Mouse (Mus musculus) stomach, embryonic 14.5 days (tissue): Measurements from ENCODE around the gene Usp47. TPM values are rescaled to one million over a fixed set of nuclear protein-coding genes. Genes with fewer than 3 reads are reported as not detected.

Experiments used
- ATAC-seq: fragments of 200-750 bp; cut with Nextera tagmentation; 2 replicates; pipeline ENCODE4 v1.8.0; 2017; ENCODE audit warnings: low read depth, moderate TSS enrichment; ENCODE audit not compliant: insufficient number of reproducible peaks, insufficient read depth, low FRiP score
- H3K27ac ChIP-seq: fragments of 300-500 bp; sonication (generic); 2 replicates; pipeline ENCODE4 v1.5.1; 2014; ENCODE audit warnings: mild to moderate bottlenecking, low read length, moderate library complexity, mixed read lengths
- H3K27me3 ChIP-seq: fragments of 300-500 bp; sonication (generic); 2 replicates; pipeline ENCODE4 v1.6.1; 2014; ENCODE audit warnings: low read length, control low read depth, mixed read lengths; ENCODE audit not compliant: control insufficient read depth, insufficient read depth
- H3K36me3 ChIP-seq: fragments of 300-500 bp; sonication (generic); 2 replicates; pipeline ENCODE4 v1.6.1; 2014; ENCODE audit warnings: mild to moderate bottlenecking, control low read depth, low read length, moderate library complexity, mixed read lengths; ENCODE audit not compliant: control insufficient read depth, insufficient read depth
- H3K4me1 ChIP-seq: fragments of 300-500 bp; sonication (generic); 2 replicates; pipeline ENCODE4 v1.6.1; 2014; ENCODE audit warnings: low read length, control low read depth, mixed read lengths; ENCODE audit not compliant: control insufficient read depth, insufficient read depth
- H3K4me2 ChIP-seq: fragments of 300-500 bp; sonication (generic); replicated peaks from 2 replicates; pipeline ENCODE4 v1.6.1; 2014; ENCODE audit warnings: low read depth, low read length, control low read depth
- H3K4me3 ChIP-seq: fragments of 300-500 bp; sonication (generic); 2 replicates; pipeline ENCODE4 v1.5.1; 2014; ENCODE audit warnings: low read depth, low read length, control low read depth
- H3K9ac ChIP-seq: fragments of 300-500 bp; sonication (generic); replicated peaks from 2 replicates; pipeline ENCODE4 v1.6.1; 2014; ENCODE audit warnings: low read depth, mild to moderate bottlenecking, control low read depth, low read length, moderate library complexity, mixed read lengths
- H3K9me3 ChIP-seq: fragments of 300-500 bp; sonication (generic); 2 replicates; pipeline ENCODE4 v1.6.1; 2016; ENCODE audit warnings: low read depth, low read length, control low read depth; ENCODE audit not compliant: control insufficient read depth
- WGBS: fragments of 180-500 bp; shearing (Covaris S2); extraction: QIAGEN DNeasy Blood & Tissue Kit; methylation state at CpG from one replicate; pipeline ENCODE4 v1.1.7; 2014; 5-methylcytosine and 5-hydroxymethylcytosine counted together
- polyA plus RNA-seq: library from polyadenylated mRNA; unstranded; fragments of >200 nt; fragmentation: Nextera tagmentation; extraction: Ambion mirVana; gene quantifications from 2 replicates; pipeline ENCODE4 v1.2.1, GENCODE M21; 2014

Usp47 gene
- polyA plus RNA-seq, 1 experiment from 2014 or later = 86.9 TPM

DNA sequence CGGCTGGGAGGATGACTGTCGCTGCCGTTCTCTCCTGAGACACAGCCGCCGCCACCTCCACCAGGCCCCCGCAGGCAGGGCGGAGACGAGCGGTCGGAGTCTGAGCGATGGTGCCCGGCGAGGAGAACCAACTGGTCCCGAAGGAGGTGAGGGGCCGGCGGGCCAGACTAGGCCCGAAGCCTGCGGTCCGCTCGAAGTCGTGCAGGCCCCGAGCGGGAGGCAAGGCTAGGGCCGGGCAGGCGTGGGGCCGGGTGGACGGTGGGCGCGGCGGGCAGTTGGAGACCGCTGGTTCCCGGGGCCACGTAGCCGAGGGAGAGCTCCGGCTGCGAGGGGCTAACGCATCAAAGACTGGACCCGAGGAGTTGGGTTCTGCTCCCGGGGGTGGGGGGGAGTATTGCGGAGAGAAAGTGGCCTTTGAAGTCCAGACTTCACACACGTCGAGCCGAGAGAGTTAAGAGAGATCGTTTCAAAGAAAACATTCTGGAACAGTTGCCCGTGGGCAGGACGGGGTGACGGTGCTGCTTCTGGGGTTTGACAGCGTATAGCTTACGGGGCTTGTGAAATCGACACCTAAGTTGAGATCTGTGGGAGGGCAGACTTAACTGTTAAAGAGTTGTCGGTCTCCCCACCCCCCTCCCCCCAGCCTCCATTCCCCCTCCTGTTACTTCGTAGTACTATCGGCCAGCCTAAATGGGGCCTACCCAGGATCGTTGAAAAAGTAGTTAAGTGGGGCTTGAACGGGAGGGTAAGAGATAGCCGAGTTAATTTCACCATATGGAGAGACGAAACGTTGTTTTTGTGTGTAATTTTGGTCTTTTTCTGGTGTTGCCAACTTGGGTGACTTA lies 519 bp downstream of the Usp47 start:
- peak overlapping the region; percentile 84 for H3K9ac ChIP-seq
- H3K4me1 ChIP-seq = peaks cover 27% of the 10 kb centered on the region
- H3K36me3 ChIP-seq = no peaks in the 10 kb centered on the region
- WGBS = under 1% methylated on average over 58 of the region's 58 CpGs
- peak; percentile 80 for ATAC-seq
- peak overlapping the region; percentile 64 for H3K4me3 ChIP-seq
- H3K27me3 ChIP-seq = no peaks in the 10 kb centered on the region
- H3K9me3 ChIP-seq = no peaks in the 10 kb centered on the region
- H3K27ac ChIP-seq = peak overlapping the region; percentile 97
- H3K4me2 ChIP-seq = peak overlapping the region; percentile 86

DNA sequence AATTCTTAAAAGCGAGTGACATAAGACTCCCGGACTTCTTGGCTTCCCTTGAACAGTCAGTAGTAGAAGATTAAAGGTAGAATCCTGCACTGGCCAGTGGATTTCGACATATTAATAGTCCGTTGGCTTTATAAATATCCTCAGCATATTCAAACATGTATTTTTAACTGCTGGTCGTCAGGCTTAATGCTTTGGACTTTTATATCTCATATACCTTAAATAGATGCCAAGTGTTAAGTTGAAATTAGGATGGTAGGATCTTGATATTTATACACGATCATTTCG lies 1.1 kb downstream of the Usp47 start:
- peak overlapping the region; percentile 84 for H3K9ac ChIP-seq
- ATAC-seq = no peak
- peak overlapping the region; percentile 86 for H3K4me2 ChIP-seq
- peak overlapping the region; percentile 97; the same call in 1 of the 2 replicates for H3K27ac ChIP-seq
- H3K9me3 ChIP-seq = no peaks in the 10 kb centered on the region
- no peaks in the 10 kb centered on the region for H3K27me3 ChIP-seq
- peak overlapping the region; percentile 64 for H3K4me3 ChIP-seq
- no peaks in the 10 kb centered on the region for H3K36me3 ChIP-seq
- 13% methylated on average over 7 of the region's 7 CpGs for WGBS
- peaks cover 32% of the 10 kb centered on the region for H3K4me1 ChIP-seq

DNA sequence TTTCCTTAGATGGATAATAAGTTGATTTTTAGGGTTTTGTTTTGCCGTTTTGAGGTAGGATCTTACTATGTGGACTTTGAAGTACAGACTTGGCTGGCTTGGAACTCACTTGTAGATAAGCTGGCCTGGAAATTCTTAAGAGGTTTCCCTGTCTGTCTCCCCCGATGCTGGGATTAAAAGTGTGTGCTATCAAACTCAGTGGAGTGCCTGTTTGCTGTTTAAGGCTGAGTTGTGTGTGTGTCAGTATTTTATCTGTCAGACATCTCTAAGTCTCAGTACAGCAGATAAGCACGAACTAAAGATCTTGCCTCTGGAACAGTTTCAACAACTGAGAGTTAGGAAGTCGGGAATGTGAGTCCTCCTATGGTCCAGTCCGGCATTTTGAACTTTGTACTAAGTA lies 1.6 kb downstream of the Usp47 start:
- ATAC-seq = no peak
- Histone ChIP-seq H3K9ac (peak overlapping the region; percentile 84; the same call in 1 of the 2 replicates), H3K27me3 (no peaks in the 10 kb centered on the region), H3K4me3 (peak overlapping the region; percentile 64), H3K27ac (no peak overlapping the region), H3K9me3 (no peaks in the 10 kb centered on the region), H3K36me3 (no peaks in the 10 kb centered on the region), H3K4me1 (peaks cover 32% of the 10 kb centered on the region), H3K4me2 (peak overlapping the region; percentile 86)
- WGBS = 4% methylated on average over 5 of the region's 5 CpGs

DNA sequence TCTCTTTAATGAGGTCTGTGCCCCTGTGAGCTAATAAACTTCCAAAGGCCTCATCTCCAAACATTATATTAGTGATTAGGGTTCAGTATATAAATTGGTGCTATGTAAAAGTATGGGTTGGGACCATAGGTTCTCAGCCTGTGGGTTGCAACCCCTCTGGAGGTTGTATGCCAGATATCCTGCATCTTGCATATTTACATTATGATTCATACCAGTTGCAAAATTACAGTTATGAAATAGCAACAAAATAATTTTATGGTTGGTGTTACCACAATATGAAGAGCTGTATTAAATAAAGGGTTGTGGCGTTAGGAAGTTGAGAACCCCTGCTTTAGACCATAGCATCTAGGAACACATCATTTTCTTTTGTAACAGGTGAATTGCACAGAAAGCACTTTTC lies 7.3 kb downstream of the Usp47 start:
- H3K27me3 ChIP-seq = no peaks in the 10 kb centered on the region
- H3K4me3 ChIP-seq = no peak overlapping the region
- H3K4me2 ChIP-seq = no peak overlapping the region
- no peak overlapping the region for H3K9ac ChIP-seq
- H3K4me1 ChIP-seq = peaks cover 28% of the 10 kb centered on the region
- no peak for ATAC-seq
- no peaks in the 10 kb centered on the region for H3K9me3 ChIP-seq
- 95% methylated on average over 1 of the region's 1 CpGs for WGBS
- no peak overlapping the region for H3K27ac ChIP-seq
- H3K36me3 ChIP-seq = no peaks in the 10 kb centered on the region

DNA sequence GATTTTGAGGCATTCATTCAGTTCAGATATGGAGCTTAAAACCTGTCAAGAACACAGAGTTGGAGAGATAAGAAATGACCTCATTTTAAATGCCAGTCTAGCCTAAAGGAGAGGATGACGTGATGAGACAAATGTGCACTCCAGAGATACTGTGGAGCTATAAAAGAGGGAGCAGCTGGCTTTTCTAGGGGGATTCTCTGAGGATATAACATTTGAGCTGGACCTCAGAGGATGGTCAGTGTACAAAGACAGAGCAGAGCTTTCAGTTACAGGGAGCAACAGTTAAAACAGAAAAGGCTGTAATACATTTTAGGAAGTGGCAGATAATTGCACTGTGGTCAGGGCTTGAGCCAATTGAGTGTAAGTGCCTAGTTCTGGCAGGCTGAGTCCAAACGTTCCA lies 12.5 kb downstream of the Usp47 start:
- no peak overlapping the region for H3K4me3 ChIP-seq
- WGBS = 5% methylated on average over 2 of the region's 2 CpGs

DNA sequence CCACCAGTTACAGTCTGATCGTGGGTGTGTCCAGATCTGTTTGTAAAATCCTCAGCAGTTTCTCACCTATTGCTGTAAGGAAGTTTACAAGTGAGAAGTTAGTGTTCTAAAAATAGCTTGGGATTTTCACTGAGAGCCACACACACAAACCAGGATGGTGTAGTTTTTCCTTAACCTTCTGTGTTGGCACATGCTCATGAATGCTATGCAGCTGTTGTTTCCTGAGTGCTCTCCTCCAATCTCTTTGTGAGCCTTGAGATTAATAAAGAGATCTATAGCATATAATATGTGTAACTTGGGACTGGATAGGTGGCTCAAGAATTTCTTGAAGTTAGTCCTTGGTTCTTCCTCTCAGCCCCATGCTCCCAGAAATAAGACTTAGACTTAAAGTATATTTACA lies 13.3 kb downstream of the Usp47 start:
- Histone ChIP-seq H3K4me1 (peaks cover 8% of the 10 kb centered on the region; the same call in 1 of the 2 replicates), H3K27ac (no peak overlapping the region), H3K9ac (no peak overlapping the region), H3K9me3 (no peaks in the 10 kb centered on the region), H3K36me3 (no peaks in the 10 kb centered on the region), H3K4me3 (no peak overlapping the region), H3K4me2 (no peak overlapping the region), H3K27me3 (no peaks in the 10 kb centered on the region)
- no peak for ATAC-seq
- WGBS = 40% methylated on average over 1 of the region's 1 CpGs

More for the DNA sequence above, 12.5 kb downstream of the Usp47 start:
- no peaks in the 10 kb centered on the region for H3K27me3 ChIP-seq
- H3K27ac ChIP-seq = no peak overlapping the region; the same call in 1 of the 2 replicates
- H3K9me3 ChIP-seq = no peaks in the 10 kb centered on the region
- H3K4me2 ChIP-seq = no peak overlapping the region
- H3K9ac ChIP-seq = no peak overlapping the region
- H3K4me1 ChIP-seq = peaks cover 8% of the 10 kb centered on the region; the same call in 1 of the 2 replicates
- H3K36me3 ChIP-seq = no peaks in the 10 kb centered on the region
- no peak for ATAC-seq

DNA sequence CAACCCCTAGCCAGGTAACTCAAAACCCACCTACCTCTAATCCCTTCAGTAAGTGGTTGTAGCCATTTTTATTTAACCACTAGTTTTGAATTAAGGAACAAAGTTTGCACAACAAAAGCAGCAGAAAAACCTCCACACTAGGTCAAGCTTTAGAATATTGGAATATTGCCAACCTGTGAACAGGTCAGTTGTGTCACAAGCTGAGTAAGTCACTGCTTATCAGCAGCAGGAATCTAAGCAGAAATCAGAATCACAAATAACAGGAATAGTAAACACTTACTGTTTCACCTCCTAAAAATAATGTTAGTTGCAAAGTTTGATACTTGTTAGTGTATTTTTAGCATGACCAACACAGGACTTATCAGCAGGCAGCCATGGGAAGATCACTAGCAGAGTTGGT lies 17.0 kb downstream of the Usp47 start:
- no peak for ATAC-seq

DNA sequence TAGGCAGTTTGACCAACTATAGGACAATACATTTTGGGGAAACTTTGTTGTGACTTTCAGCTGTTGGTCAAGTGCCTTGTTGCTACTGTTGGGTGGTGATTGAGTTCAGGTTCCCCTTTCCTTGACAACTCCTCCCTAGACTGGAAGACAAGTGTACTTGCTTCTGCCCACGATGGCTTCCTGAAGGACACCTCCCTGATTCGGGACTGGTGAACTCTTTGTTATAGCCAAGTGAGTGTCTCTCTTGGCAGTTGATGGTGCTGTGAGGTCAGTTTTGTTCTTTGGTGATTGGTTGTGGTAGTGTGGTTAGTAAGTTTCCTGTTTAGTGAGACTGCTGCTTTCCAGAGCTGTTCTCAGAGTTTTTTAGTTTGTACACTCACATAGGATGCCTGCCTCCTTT lies 19.5 kb downstream of the Usp47 start:
- Histone ChIP-seq H3K36me3 (no peaks in the 10 kb centered on the region), H3K9ac (no peak overlapping the region), H3K9me3 (no peaks in the 10 kb centered on the region), H3K4me3 (no peak overlapping the region), H3K27ac (no peak overlapping the region), H3K4me1 (0 out of 2 replicates have a peak, but pooled peaks cover 3% of the 10 kb centered on the region), H3K4me2 (no peak overlapping the region), H3K27me3 (no peaks in the 10 kb centered on the region)
- WGBS = 72% methylated on average over 2 of the region's 2 CpGs
- no peak for ATAC-seq

More for the DNA sequence above, 17.0 kb downstream of the Usp47 start:
- H3K4me1 ChIP-seq = peaks cover 5% of the 10 kb centered on the region; the same call in 1 of the 2 replicates
- no peak overlapping the region for H3K9ac ChIP-seq
- H3K36me3 ChIP-seq = no peaks in the 10 kb centered on the region
- H3K27me3 ChIP-seq = no peaks in the 10 kb centered on the region
- H3K27ac ChIP-seq = no peak overlapping the region
- H3K4me3 ChIP-seq = no peak overlapping the region
- no peaks in the 10 kb centered on the region for H3K9me3 ChIP-seq
- H3K4me2 ChIP-seq = no peak overlapping the region

DNA sequence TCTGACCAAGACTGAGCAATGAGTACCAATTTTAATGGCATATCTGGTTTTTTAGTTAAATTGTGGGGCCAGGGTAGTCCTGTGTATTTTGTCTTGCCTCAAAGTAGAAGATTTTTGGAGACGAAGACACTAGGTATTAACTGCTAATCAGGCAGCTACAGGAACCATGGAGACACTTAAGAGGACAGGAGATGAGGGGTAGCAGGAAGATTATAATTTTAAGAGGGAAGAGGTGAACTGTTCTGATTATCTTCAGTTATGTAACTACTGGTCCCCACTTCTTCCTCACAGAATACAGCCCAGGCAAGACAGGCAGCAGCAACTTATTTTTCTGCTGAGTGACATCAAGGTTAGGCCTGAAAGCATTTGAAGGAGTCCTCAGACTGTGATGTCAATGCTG lies 21.9 kb downstream of the Usp47 start:
- WGBS = 87% methylated on average over 1 of the region's 1 CpGs
- Histone ChIP-seq H3K4me2 (no peak overlapping the region), H3K4me1 (no peaks in the 10 kb centered on the region), H3K9ac (no peak overlapping the region), H3K36me3 (no peaks in the 10 kb centered on the region), H3K27ac (no peak overlapping the region), H3K4me3 (no peak overlapping the region), H3K9me3 (no peaks in the 10 kb centered on the region), H3K27me3 (no peaks in the 10 kb centered on the region)
- no peak for ATAC-seq
